Mouse (Mus musculus): ENCODE results near the gene Pcsk6. TPM values are rescaled to one million over a fixed set of nuclear protein-coding genes. Genes with fewer than 3 reads are reported as not detected.

Pcsk6 gene
- total RNA-seq, 2 experiments from 2014 or later: 62.8 to 69.7 TPM

GRCm38 (mm10) chr7:65988249-65988648 lies 126.7 kb downstream of the Pcsk6 start:
- DNase-seq: no peak
- intact Hi-C loops (cut with DNase I): no loop called here

- intact Hi-C loops (cut with DNase I): no loop called here
- DNase-seq: no peak
Measured at GRCm38 (mm10) chr7:65988709-65989108, 127.2 kb downstream of the Pcsk6 start.

- intact Hi-C loops (cut with DNase I): no loop called here
- no peak for DNase-seq
Measured at GRCm38 (mm10) chr7:65992329-65992728, 130.8 kb downstream of the Pcsk6 start.

GRCm38 (mm10) chr7:65993410-65993809 lies 131.9 kb downstream of the Pcsk6 start:
- intact Hi-C loops (cut with DNase I): no loop called here
- DNase-seq: no peak

GRCm38 (mm10) chr7:66001035-66001754 lies 139.7 kb downstream of the Pcsk6 start:
- DNase-seq: no peak
- intact Hi-C loops (cut with DNase I): no loop called here

GRCm38 (mm10) chr7:66001797-66002196 lies 140.3 kb downstream of the Pcsk6 start:
- no peak for DNase-seq
- intact Hi-C loops (cut with DNase I): no loop called here

- no peak for DNase-seq
- intact Hi-C loops (cut with DNase I): no loop called here
Measured at GRCm38 (mm10) chr7:66003447-66003846, 141.9 kb downstream of the Pcsk6 start.

GRCm38 (mm10) chr7:66003865-66004638 lies 142.5 kb downstream of the Pcsk6 start:
- no peak for DNase-seq

GRCm38 (mm10) chr7:66005066-66005465 lies 143.5 kb downstream of the Pcsk6 start:
- intact Hi-C loops (cut with DNase I): no loop called here
- no peak for DNase-seq

More at GRCm38 (mm10) chr7:66003865-66004638, 142.5 kb downstream of the Pcsk6 start:
- intact Hi-C loops (cut with DNase I): no loop called here

- DNase-seq: no peak
- intact Hi-C loops (cut with DNase I): no loop called here
Measured at GRCm38 (mm10) chr7:66008161-66008891, 146.8 kb downstream of the Pcsk6 start.

- DNase-seq: no peak
- intact Hi-C loops (cut with DNase I): no loop called here
Measured at GRCm38 (mm10) chr7:66008892-66009273, 147.3 kb downstream of the Pcsk6 start.

GRCm38 (mm10) chr7:66010518-66010917 lies 149.0 kb downstream of the Pcsk6 start:
- intact Hi-C loops (cut with DNase I): no loop called here

GRCm38 (mm10) chr7:66027747-66028146 lies 166.2 kb downstream of the Pcsk6 start:
- intact Hi-C loops (cut with DNase I): no loop called here
- DNase-seq: peak in 1 of 2 experiments; percentile 20

More at GRCm38 (mm10) chr7:66010518-66010917, 149.0 kb downstream of the Pcsk6 start:
- no peak for DNase-seq

- DNase-seq: peak in 1 of 2 experiments; percentile 13
- intact Hi-C loops (cut with DNase I): no loop called here
Measured at GRCm38 (mm10) chr7:66028766-66029512, 167.4 kb downstream of the Pcsk6 start.

GRCm38 (mm10) chr7:66036809-66037208 lies 175.3 kb downstream of the Pcsk6 start:
- intact Hi-C loops (cut with DNase I): no loop called here
- DNase-seq: no peak

GRCm38 (mm10) chr7:66038261-66038660 lies 176.7 kb downstream of the Pcsk6 start:
- intact Hi-C loops (cut with DNase I): no loop called here
- DNase-seq: no peak

GRCm38 (mm10) chr7:66038730-66039129 lies 177.2 kb downstream of the Pcsk6 start:
- DNase-seq: no peak
- intact Hi-C loops (cut with DNase I): no loop called here

- DNase-seq: no peak
- intact Hi-C loops (cut with DNase I): no loop called here
Measured at GRCm38 (mm10) chr7:66040026-66040814, 178.7 kb downstream of the Pcsk6 start.
